Mouse (Mus musculus): ENCODE data around the gene Copb2. TPM values are rescaled to one million over a fixed set of nuclear protein-coding genes. Genes with fewer than 3 reads are reported as not detected.

The Copb2 gene
- polyA plus RNA-seq (2014; fragmentation: Nextera tagmentation; extraction: Ambion mirVana), result 186 and 196 TPM in 2 replicates

DNA sequence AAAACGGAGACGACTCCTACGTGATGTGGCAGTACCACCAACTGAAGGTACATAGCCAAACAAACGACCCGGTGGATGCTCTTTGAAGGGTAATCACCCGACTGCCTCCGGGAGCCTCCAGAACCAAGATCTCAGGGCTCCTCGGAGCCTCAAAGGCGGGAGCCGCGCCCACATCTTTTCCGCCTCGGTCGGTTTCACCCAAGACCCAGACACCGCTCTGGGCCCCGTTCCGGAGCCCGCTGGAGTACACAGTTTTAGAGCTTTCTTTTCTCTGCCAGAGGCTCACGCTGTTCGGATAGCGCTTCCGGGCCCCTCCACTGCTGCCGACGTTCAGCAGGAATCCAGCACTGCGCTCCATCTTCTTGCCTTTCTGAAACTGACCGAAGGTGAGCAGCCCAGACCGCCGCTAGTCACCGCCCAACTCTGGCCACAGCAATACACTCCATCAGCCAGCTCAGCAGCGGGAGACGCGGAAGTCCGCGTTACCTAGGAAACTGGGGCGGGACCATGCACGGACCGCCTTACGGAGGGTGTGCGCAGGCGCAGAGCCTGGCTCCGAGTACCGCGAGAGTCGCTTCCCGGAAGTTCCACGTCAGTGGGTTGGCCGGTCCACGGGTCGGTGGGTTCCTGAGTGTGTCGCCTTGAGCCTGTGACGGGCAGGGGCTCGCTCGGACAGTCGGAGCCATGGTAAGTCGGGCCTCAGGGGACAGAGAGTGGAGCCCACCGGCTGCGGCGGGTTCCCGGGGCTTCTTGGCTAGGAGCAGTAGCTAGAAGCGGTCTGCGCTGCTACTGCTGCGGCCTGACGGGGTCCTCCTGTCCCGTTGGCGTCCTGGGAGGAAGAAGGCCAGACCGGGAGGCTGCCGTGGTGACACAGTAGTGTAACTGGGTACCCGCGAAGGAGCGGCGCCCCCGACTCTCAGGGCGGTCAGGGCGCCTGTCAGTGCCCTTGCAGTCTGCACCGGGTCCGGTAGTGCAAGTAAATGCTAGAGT is at the start of gene Copb2:
TSS of gene Copb2 (plus strand) at position 585 of the 990 bp plus-strand sequence.
- H3K9ac ChIP-seq, result peak within 1 kb of the TSS; percentile 93
- peak; percentile 100 for DNase-seq
- peak within 1 kb of the TSS; percentile 84 for H3K4me2 ChIP-seq
- H3K36me3 ChIP-seq (ENCODE audit: insufficient read depth), result peaks cover 10% of the 10 kb centered on the region; the same call in 1 of the 2 replicates
- H3K27ac ChIP-seq (ENCODE audit: low read depth), result peak within 1 kb of the TSS; percentile 77
- peak; percentile 100 for ATAC-seq (ENCODE audit: insufficient read depth)
- WGBS, result under 1% methylated on average over 76 of the region's 76 CpGs
- no peaks in the 10 kb centered on the region for H3K9me3 ChIP-seq (ENCODE audit: low read depth, low read length)
- TF ChIP-seq CTCF (IDR thresholded peaks at IDR 0.05; ENCODE audit: low read depth), result no peak
- no peaks in the 10 kb centered on the region for H3K27me3 ChIP-seq (ENCODE audit: insufficient read depth, low read length)
- peak within 1 kb of the TSS; percentile 98 for H3K4me3 ChIP-seq (ENCODE audit: low read depth, low read length)
- H3K4me1 ChIP-seq (ENCODE audit: insufficient read depth), result peaks cover 8% of the 10 kb centered on the region; the same call in 1 of the 2 replicates

GRCm38 (mm10) chr9:98523872-98524271 is 39.6 kb upstream of the Copb2 start:
- no peak overlapping the region for H3K4me3 ChIP-seq (ENCODE audit: low read depth, low read length)
- no peak overlapping the region for H3K4me2 ChIP-seq
- ATAC-seq (ENCODE audit: insufficient read depth) (no peak), DNase-seq (no peak)
- no peak overlapping the region for H3K9ac ChIP-seq
- 58% methylated on average over 2 of the region's 2 CpGs for WGBS
- no peaks in the 10 kb centered on the region for H3K36me3 ChIP-seq (ENCODE audit: insufficient read depth)
- H3K4me1 ChIP-seq (ENCODE audit: insufficient read depth), result no peaks in the 10 kb centered on the region
- TF ChIP-seq CTCF (IDR thresholded peaks at IDR 0.05; ENCODE audit: low read depth), result no peak
- H3K9me3 ChIP-seq (ENCODE audit: low read depth, low read length), result no peaks in the 10 kb centered on the region
- no peak overlapping the region for H3K27ac ChIP-seq (ENCODE audit: low read depth)
- no peaks in the 10 kb centered on the region for H3K27me3 ChIP-seq (ENCODE audit: insufficient read depth, low read length)

- peak; percentile 31; the same call in 1 of the 2 replicates for ATAC-seq (ENCODE audit: insufficient read depth)
- Histone ChIP-seq H3K4me2 (no peak overlapping the region), H3K36me3 (ENCODE audit: insufficient read depth) (no peaks in the 10 kb centered on the region), H3K9me3 (ENCODE audit: low read depth, low read length) (no peaks in the 10 kb centered on the region), H3K9ac (no peak overlapping the region), H3K4me3 (ENCODE audit: low read depth, low read length) (no peak overlapping the region), H3K27me3 (ENCODE audit: insufficient read depth, low read length) (no peaks in the 10 kb centered on the region), H3K27ac (ENCODE audit: low read depth) (no peak overlapping the region), H3K4me1 (ENCODE audit: insufficient read depth) (no peaks in the 10 kb centered on the region)
- TF ChIP-seq CTCF (IDR thresholded peaks at IDR 0.05; ENCODE audit: low read depth), result no peak
- 66% methylated on average over 7 of the region's 7 CpGs for WGBS
- peak; percentile 62 for DNase-seq
These were observed 38.6 kb upstream of the Copb2 start for GRCm38 (mm10) chr9:98524786-98525542.

GRCm38 (mm10) chr9:98525543-98525924 is 38.0 kb upstream of the Copb2 start:
- DNase-seq, result no peak
- no peaks in the 10 kb centered on the region for H3K27me3 ChIP-seq (ENCODE audit: insufficient read depth, low read length)
- H3K4me1 ChIP-seq (ENCODE audit: insufficient read depth), result no peaks in the 10 kb centered on the region
- no peak for ATAC-seq (ENCODE audit: insufficient read depth)
- TF ChIP-seq CTCF (IDR thresholded peaks at IDR 0.05; ENCODE audit: low read depth), result no peak
- H3K9me3 ChIP-seq (ENCODE audit: low read depth, low read length), result no peaks in the 10 kb centered on the region
- H3K4me2 ChIP-seq, result no peak overlapping the region
- no peaks in the 10 kb centered on the region for H3K36me3 ChIP-seq (ENCODE audit: insufficient read depth)
- H3K27ac ChIP-seq (ENCODE audit: low read depth), result no peak overlapping the region
- H3K9ac ChIP-seq, result no peak overlapping the region
- no peak overlapping the region for H3K4me3 ChIP-seq (ENCODE audit: low read depth, low read length)
- 66% methylated on average over 7 of the region's 7 CpGs for WGBS

GRCm38 (mm10) chr9:98527226-98527625 is 36.3 kb upstream of the Copb2 start:
- Histone ChIP-seq H3K4me2 (no peak overlapping the region), H3K4me3 (ENCODE audit: low read depth, low read length) (no peak overlapping the region), H3K27me3 (ENCODE audit: insufficient read depth, low read length) (no peaks in the 10 kb centered on the region), H3K9ac (no peak overlapping the region), H3K4me1 (ENCODE audit: insufficient read depth) (no peaks in the 10 kb centered on the region), H3K27ac (ENCODE audit: low read depth) (no peak overlapping the region), H3K36me3 (ENCODE audit: insufficient read depth) (no peaks in the 10 kb centered on the region), H3K9me3 (ENCODE audit: low read depth, low read length) (no peaks in the 10 kb centered on the region)
- no peak for TF ChIP-seq CTCF (IDR thresholded peaks at IDR 0.05; ENCODE audit: low read depth)
- ATAC-seq (ENCODE audit: insufficient read depth) (no peak), DNase-seq (no peak)
- 72% methylated on average over 7 of the region's 7 CpGs for WGBS

GRCm38 (mm10) chr9:98529776-98530175 is 33.7 kb upstream of the Copb2 start:
- Histone ChIP-seq H3K27me3 (ENCODE audit: insufficient read depth, low read length) (no peaks in the 10 kb centered on the region), H3K36me3 (ENCODE audit: insufficient read depth) (no peaks in the 10 kb centered on the region), H3K4me2 (no peak overlapping the region), H3K4me3 (ENCODE audit: low read depth, low read length) (no peak overlapping the region), H3K9ac (no peak overlapping the region), H3K4me1 (ENCODE audit: insufficient read depth) (no peaks in the 10 kb centered on the region), H3K27ac (ENCODE audit: low read depth) (no peak overlapping the region), H3K9me3 (ENCODE audit: low read depth, low read length) (no peaks in the 10 kb centered on the region)
- DNase-seq, result no peak
- 64% methylated on average over 4 of the region's 4 CpGs for WGBS
- ATAC-seq (ENCODE audit: insufficient read depth), result no peak
- no peak for TF ChIP-seq CTCF (IDR thresholded peaks at IDR 0.05; ENCODE audit: low read depth)

DNA sequence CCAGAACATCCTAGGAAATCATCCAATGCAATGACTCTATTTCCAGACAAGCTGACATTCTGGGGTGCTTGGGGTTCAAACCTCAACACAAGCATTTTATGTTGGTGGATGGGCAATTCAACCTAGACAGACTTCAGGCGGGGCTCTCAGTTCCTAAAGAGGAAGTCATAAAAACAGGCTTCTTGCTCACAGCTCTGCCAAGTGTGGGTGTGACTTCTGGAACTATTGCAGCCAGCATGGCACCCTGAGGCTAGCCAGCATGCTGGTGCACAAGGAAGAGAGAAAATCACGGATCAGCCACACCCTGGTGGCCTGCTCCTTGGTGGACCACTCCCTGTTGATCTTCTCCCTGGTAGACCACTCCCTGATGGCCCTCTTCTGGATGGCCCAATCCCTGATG is 32.5 kb upstream of the Copb2 start:
- WGBS, result 59% methylated on average over 2 of the region's 2 CpGs
- TF ChIP-seq CTCF (IDR thresholded peaks at IDR 0.05; ENCODE audit: low read depth), result no peak
- Histone ChIP-seq H3K4me3 (ENCODE audit: low read depth, low read length) (no peak overlapping the region), H3K27me3 (ENCODE audit: insufficient read depth, low read length) (no peaks in the 10 kb centered on the region), H3K36me3 (ENCODE audit: insufficient read depth) (no peaks in the 10 kb centered on the region), H3K9ac (no peak overlapping the region), H3K4me1 (ENCODE audit: insufficient read depth) (no peaks in the 10 kb centered on the region), H3K9me3 (ENCODE audit: low read depth, low read length) (no peaks in the 10 kb centered on the region), H3K4me2 (no peak overlapping the region), H3K27ac (ENCODE audit: low read depth) (no peak overlapping the region)
- ATAC-seq (ENCODE audit: insufficient read depth) (no peak), DNase-seq (no peak)
